Mouse (Mus musculus): ENCODE measurements at regions not wholly inside any gene's neighbourhood (a gene's known extent, or its start where the extent isn't known, plus 50 kb on each side); places are given as distances from the start of the nearest gene placed in this dataset.

GRCm38 (mm10) chr5:95864252-95864651 lies 88.5 kb downstream of the E330014E10Rik start:
- DNase-seq: no peak

DNA sequence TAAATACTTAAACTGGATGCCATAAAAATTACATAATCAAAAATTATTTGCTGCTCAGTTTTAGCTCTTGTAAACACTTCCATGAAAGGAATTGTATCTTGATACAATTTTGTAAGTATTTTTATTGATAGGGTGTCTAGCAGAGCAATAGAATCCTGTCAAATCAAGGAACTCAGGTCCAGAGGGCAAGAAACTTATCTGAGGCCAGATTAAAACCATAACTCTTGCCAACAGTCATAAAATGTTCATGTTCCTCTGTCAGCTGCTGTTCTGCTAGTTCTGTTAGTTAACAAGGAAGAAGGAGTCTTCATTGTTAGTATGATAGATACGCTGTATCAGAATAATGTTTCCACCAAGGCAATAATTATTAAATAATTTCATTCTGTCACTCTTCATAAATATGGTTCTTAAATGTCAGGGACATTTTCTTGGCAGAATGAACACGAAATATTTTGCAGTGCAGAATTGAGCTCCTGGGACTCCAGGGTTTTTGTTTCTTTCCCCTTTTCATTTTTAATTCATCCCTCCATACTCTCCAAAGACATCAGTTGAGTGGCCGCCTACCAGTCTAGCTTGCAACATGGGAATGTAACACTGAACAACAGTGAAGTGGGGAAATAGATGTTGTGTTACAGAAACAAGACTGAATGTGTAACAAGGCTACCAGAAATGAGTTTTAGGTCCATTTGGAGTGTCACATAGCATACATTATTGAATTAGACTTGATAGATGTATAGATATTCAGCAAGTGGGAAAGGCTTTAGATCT lies 89.1 kb downstream of the E330014E10Rik start:
- no peak for DNase-seq

DNA sequence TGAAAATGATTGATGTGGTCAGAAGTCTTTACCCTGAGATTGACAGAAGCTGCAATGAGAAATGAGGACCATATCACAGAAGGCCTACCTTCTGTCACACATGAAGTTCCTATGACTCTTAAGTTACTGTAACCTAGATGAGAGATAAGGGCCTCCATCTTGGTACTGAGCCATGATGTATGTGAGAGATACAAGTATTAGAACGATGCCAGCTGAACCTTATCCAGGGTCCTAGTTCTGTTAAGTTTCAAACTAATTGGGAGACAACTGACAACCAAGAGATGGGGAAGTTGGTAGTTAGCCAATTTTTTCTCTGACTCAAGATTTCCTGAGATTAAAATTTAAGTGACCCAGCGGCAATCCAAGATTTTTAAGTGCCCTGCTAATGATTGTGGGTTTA lies 89.7 kb downstream of the E330014E10Rik start:
- DNase-seq: no peak

- DNase-seq: peak in 1 of 2 experiments; percentile 1
Measured at GRCm38 (mm10) chr5:95866848-95867495, 89.8 kb upstream of the Cxcl13 start.

- DNase-seq: no peak
Measured at GRCm38 (mm10) chr5:95870336-95870845, 86.4 kb upstream of the Cxcl13 start.

DNA sequence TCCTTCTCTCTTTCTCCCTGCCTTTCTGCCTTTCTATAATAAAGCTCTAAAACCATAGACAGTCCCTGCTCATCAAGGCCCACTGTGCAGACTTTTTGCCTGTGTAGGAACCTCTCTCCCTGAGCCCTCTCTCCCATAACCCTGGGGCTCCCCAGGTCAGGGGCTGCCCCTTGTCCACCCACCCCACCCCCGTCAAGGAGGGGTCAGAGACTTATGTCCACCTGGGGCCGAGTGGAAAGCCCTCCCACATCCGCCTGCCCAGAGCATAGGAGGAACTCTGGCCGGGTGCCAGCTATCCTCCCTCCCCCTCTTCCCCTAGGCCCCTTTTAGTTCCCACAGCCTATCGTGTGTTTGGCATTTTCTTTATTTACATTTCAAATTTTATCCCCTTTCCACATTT lies 81.8 kb upstream of the Cxcl13 start:
- no peak for DNase-seq

DNA sequence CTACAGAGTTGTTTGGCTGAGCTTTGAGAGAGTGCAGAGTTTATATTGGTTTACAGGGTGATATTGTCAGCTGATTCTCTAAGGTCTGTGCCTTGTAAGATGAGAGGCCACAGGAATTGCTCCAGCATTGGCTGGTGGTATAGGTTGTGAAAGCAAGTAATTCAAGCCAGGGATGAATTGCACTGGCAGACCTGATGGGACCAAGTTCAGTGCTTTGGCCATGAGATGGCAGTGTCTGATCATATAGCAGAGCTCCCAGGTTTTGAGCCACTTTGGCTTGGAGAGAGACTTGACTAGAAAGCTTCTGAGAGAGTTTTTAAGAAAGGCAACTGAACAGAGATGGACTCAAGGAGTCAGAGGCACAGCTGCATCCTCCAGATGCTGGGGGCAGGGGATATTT lies 75.8 kb upstream of the Cxcl13 start:
- DNase-seq: peak in 1 of 2 experiments; percentile 39

All from kidney, postnatal 25 days (tissue).